Mouse (Mus musculus) cerebellum, adult (tissue): ENCODE measurements at regions not wholly inside any gene's neighbourhood (a gene's known extent, or its start where the extent isn't known, plus 50 kb on each side); places are given as distances from the start of the nearest gene placed in this dataset.

Experiments
- ATAC-seq: cut with Nextera tagmentation; 2 replicates; pipeline ENCODE4 v1.9.2; 2017; ENCODE audit warnings: mild to moderate bottlenecking, moderate library complexity, mixed read lengths; ENCODE audit not compliant: insufficient number of reproducible peaks, low FRiP score, low TSS enrichment

DNA sequence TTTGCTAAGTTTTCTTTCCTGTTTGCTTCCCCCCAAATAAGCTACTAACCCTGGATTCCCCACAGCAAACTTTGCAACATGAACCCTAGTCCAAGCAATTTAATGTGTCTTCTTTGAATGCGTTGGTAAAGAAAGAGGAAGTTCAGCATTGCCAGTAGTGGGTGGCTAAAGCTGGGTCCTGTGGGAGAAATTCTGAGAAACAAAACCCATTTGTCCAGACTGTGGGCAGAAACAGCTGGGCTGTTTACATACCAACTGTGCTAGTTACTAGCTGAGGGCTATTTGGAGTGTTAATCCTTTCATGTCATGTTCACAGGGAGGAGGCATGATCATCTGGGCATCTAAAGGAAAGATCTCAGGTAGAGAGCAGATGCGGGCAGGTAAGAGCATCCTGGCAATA is 51.8 kb upstream of the 1190002N15Rik start:
- no peak for ATAC-seq

DNA sequence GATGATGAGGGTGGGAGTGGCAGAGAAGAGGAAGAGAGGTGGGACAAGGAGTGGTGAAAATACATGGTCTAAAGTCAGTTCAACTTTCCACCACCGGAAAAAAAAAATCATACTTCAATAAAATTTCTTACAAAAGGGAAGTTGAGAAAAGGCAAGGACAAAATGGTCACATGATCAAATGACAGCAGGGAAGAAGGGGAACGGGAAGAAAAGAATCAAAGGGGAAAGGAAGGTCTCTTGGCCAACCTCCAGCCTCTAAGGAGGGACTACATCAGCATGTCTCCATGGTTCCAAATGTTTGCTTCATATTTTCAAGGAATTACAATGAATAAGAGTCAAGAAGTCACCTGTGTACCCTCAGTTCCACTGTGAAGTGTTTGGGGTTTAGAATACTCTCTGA is 64.7 kb upstream of the Slc9a9 start:
- ATAC-seq: no peak

DNA sequence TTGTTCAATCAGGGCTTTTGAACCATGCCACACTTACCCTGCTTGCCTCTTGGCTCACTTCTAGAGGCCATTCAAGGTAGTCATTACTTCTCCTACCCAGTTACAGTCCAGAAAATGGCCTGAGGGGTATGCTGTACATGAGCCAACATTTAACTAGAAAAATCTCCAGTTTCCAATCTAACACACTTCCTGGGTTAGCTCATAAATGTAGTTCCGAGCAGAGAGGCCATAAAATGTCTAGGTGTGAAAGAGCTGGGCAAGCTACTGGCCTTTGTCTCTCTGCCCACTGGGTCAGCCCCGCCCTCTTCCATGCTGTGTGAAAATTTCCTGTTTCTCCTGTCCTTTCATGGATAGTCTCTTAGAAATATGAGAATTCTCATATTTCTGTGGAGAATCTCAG is 63.3 kb upstream of the Slc9a9 start:
- ATAC-seq: no peak

DNA sequence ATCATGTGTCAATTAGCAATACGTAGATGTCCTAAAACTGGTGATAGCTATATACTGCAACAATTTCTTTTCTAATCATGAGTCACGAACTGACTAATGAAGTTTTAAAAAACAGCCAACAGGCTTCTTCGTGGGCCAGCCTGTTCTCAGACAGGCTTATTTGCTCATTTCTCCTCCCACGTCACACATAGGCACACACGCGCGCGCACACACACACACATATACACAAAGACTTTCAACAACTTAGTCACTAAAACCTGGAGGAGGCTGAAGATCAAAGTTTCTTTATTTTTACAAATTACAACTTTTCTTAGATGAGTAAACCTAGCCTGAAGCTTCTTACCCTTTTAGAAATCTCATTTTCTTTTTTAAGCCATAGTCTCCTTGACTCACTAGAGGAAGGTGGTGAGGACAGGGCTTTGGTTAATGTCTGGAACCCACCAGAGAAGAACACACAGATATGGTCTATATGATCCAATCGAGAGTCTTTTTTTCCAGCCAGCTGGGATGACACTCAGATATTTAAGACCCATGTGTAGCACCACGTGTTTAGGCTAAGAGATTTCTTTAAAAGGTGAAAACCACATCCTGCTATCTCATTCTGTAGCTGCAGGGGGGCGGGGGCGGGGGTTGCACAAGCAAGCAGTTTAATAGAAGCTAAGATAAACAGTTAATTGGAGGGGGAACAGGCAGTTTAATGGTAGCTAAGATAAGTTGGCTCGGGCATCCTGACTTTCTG is 62.5 kb upstream of the Slc9a9 start:
- no peak for ATAC-seq

DNA sequence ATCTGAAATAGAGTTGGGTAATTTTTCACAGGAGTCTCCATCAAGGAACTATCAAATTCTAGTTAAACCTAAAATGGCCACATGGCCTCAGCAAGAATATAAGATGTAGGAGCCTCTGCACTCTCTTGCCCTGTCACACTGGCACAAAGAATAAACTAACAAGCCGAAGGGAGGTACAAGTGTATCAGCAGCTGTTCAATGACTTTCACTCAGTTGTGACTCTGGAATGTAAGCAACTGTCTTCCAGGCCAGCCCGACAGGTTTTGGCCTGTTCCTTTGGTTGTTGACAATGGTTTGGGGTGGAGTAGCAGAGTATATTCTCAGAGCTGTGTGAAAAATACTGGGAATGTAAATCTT is 62.0 kb upstream of the Slc9a9 start:
- no peak for ATAC-seq

DNA sequence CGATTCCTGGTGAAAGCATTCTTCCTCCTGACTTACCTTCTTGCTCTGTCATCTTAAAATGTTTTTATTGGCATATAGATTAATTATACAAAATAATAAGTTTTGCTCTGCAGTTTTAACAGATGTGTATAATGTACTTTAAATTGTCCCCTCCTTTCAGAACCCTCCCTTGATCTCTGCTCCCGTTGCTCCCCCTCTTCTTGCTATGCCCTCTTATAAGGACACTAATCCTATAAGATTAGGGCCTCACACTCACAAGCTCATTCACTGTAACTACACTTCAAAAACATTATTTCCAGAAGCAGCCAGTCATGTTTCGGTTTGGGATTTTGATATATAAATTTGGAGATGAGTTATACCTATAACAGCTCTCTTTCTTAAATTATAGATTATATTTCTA is 59.6 kb upstream of the Slc9a9 start:
- no peak for ATAC-seq

DNA sequence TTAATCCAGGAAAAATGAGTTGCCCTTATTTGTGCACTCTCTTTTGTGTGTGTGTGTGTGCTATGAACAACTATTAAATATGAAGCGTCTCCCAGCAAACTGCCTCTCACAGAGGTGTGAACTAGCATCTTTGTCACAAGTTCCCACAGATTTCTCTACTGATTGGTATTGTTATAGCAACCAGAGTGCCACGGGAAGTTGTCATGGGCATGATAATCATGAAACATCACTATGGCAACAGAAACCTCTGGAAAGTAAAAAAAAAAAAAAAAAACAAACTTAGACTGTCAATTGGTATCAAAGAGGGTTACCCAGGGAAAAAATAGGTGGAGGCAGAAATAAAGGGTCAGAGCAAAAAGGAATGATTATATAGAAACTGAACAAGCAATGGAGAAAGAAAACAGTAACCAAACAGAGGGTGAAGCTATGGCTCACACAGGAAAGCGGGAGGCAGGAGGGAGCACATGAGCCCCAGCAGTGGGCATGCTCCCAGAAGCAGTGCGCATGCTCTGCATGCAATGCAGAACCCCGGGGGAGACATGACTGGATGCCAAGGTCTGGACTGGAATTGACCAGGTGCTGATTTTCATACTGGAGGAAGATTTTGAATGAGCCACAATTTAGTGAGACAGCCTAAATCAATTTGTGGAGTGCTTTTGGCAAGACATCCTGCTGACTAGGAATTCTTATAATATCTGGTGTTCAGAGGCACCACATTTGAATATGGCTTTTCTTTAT is 58.9 kb upstream of the Slc9a9 start:
- peak; percentile 88 for ATAC-seq

DNA sequence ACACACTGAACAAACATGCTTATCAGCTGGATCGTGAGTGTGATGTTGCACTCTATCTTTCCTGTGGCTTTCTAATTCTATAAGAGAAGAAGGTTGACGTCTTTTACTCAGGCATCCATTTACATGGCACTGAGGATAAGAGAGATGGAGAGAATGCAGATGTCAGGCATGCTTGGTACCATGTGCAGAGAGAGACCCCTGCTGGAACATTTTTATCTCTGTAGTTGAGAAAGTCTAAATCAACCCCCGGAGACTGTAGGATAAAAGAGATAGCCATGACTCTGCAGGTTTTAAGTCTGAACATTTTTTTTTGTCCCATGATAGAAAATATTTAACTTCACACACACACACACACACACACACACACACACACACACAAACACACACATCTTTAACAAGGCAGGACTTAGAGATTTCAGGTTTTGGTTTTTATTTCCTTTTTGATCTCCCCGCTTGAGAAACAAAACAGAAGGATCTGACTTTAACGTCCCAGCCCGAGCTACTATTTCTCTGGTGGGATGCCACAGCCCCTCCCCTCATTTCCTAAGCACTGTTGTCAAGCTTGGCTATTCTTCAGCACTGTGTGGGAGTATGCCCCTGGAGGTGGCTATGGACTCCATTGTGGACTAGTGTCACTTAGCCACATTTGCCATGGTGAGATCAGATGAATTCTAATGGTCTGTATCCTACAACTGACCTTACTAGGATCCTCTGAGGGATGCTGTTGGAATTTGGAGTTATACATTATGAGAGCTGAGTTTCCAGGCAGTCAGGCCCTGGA is 55.6 kb upstream of the Slc9a9 start:
- ATAC-seq: peak; percentile 74

DNA sequence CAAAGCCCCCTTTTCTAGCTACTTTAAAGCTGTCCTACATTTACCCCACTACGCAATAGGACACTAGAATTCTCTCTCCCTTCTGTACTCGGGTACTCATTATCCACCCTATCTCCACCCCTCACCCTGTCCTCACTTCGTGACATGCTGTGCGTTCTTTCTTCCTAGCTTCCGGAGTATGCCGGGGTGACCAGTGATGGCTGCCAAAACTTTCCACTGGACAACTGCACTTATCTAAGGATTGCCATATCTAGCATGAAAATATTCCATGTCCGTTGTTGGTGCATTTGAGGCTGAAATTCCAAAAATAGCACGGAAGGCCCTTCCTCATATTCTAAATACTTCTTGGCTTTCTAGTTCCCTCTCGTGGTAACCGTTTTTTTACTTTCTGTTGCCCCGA is 54.5 kb upstream of the Slc9a9 start:
- ATAC-seq: no peak

DNA sequence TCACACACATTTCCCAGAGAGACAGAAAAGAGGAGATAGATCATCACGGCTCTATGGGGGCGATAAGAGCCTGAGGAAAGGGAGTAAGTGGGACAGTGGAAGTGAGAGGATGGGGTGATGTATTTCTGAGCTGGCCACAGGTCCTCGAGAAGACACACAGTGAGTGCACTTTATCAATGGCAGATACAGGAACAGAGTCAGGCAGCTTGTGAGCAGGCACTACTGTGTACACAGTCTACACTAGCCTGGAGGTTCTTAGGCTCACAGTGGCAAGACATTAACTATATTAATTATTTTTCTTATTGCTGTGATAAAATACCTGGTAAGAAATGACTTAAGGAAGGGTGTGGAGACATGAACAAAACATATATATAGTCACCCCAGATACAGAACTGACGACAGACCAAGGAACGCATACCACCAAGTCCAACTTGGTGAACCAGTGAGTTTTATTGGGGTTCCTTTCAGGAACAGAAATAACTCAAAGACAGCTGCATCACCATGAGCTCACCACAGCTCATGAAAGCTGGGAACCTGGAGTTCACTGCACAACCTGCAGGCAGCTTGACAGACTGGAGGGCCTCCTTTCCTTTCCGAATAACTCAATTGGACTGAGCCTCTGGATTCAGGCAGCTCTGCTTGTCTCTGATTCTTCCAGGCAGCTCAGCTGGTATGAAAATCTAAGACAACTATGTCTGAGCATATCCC is 51.5 kb upstream of the Slc9a9 start:
- no peak for ATAC-seq
